Mouse (Mus musculus) cerebellum, postnatal 36 days (tissue): ENCODE measurements around the gene Kcnk7.
"Not testable (repeated sequence)": the region's sequence is repeated elsewhere in the genome, so short reads cannot be mapped to it uniquely, and the experiment has no call there.

Experiments
- DNase-seq, 2 experiments: peaks; one replicate each; pipeline ENCODE4 v3.0.0; 2021 to 2022; ENCODE audit warnings: mixed read lengths in 2 of 2

The Kcnk7 gene

GRCm38 (mm10) chr19:5704163-5704800 is at the start of gene Kcnk7:
Gene Kcnk7 (plus strand): TSS chr19:5704367.
- no peak for DNase-seq

GRCm38 (mm10) chr19:5654720-5655298 is 49.4 kb upstream of the Kcnk7 start:
- no peak for DNase-seq

- no peak for DNase-seq
Measured at GRCm38 (mm10) chr19:5660942-5661751, 43.0 kb upstream of the Kcnk7 start.

GRCm38 (mm10) chr19:5662310-5662709 is 41.9 kb upstream of the Kcnk7 start:
- no peak for DNase-seq

GRCm38 (mm10) chr19:5662981-5663913 is 40.9 kb upstream of the Kcnk7 start, which contains the start of gene Sipa1:
Gene Sipa1 (minus strand): TSS chr19:5663707.
- DNase-seq, result peak; percentile 47 to 60

GRCm38 (mm10) chr19:5664669-5665257 is 39.4 kb upstream of the Kcnk7 start:
- no peak for DNase-seq

GRCm38 (mm10) chr19:5665465-5665864 is 38.7 kb upstream of the Kcnk7 start:
- DNase-seq, result no peak

GRCm38 (mm10) chr19:5666386-5666785 is 37.8 kb upstream of the Kcnk7 start:
- no peak for DNase-seq

GRCm38 (mm10) chr19:5668372-5668771 is 35.8 kb upstream of the Kcnk7 start:
- DNase-seq, result no peak

- no peak for DNase-seq
Measured at GRCm38 (mm10) chr19:5680432-5680831, 23.7 kb upstream of the Kcnk7 start.

GRCm38 (mm10) chr19:5684236-5684635 is 19.9 kb upstream of the Kcnk7 start:
- no peak for DNase-seq

- no peak for DNase-seq
Measured at GRCm38 (mm10) chr19:5684985-5685384, 19.2 kb upstream of the Kcnk7 start.

GRCm38 (mm10) chr19:5685431-5685830 is 18.7 kb upstream of the Kcnk7 start:
- DNase-seq, result no peak

- DNase-seq, result no peak
Measured at GRCm38 (mm10) chr19:5685861-5686260, 18.3 kb upstream of the Kcnk7 start.

- no peak for DNase-seq
Measured at GRCm38 (mm10) chr19:5686437-5686836, 17.7 kb upstream of the Kcnk7 start.

GRCm38 (mm10) chr19:5686954-5687353 is 17.2 kb upstream of the Kcnk7 start:
- not testable (repeated sequence) for DNase-seq

- DNase-seq, result no peak
Measured at GRCm38 (mm10) chr19:5687738-5688137, 16.4 kb upstream of the Kcnk7 start.

- DNase-seq, result peak; percentile 98 to 99
Measured at GRCm38 (mm10) chr19:5688200-5689087, 15.7 kb upstream of the Kcnk7 start, which contains the start of the genes Map3k11 and Pcnx3. Gene Map3k11 (plus strand): TSS chr19:5688742. Gene Pcnx3 (minus strand): TSS chr19:5688908.

GRCm38 (mm10) chr19:5689088-5689428 is 15.1 kb upstream of the Kcnk7 start:
- DNase-seq, result no peak

GRCm38 (mm10) chr19:5689565-5690342 is 14.4 kb upstream of the Kcnk7 start:
- DNase-seq, result peak; percentile 58 to 69
